8 mouse cellular contexts compared by ENCODE assay signal in genomic region chr2:119156681-119157572, GRCm38 (mm10). TPM values are rescaled to one million over a fixed set of nuclear protein-coding genes. Genes with fewer than 3 reads are reported as not detected.
DNase-seq lines count a peak whose midpoint lies in the region; ATAC-seq and TF ChIP-seq lines count a peak whose summit lies in the region.

Gene Rmdn3, minus strand, starts transcription at chr2:119157034.

- peak within 1 kb of the TSS; percentile 70 for H3K27ac ChIP-seq in heart, embryonic 11.5 days (ENCODE audit: low read depth, low read length)
- H3K27ac ChIP-seq in kidney, embryonic 16.5 days (ENCODE audit: low read length), result peak within 1 kb of the TSS; percentile 55; the same call in 1 of the 2 replicates
- H3K27ac ChIP-seq in liver, adult 2 months (replicated peaks; ENCODE audit: insufficient read depth, low read depth, low read length), result peak within 1 kb of the TSS; percentile 89

- H3K9me3 ChIP-seq in heart, embryonic 11.5 days (replicated peaks; ENCODE audit: control insufficient read depth, low read length), result no peaks in the 10 kb centered on the region
- H3K9me3 ChIP-seq in kidney, embryonic 16.5 days (ENCODE audit: low read length), result no peaks in the 10 kb centered on the region

- peaks cover 5% of the 10 kb centered on the region; the same call in 1 of the 2 replicates for H3K79me2 ChIP-seq in liver, adult 2 months (ENCODE audit: control insufficient read depth, insufficient read depth, low read length)
- H3K79me2 ChIP-seq in myocyte (ENCODE audit: control insufficient read depth, insufficient read depth), result peaks cover 15% of the 10 kb centered on the region

- H3K27me3 ChIP-seq in heart, embryonic 11.5 days (ENCODE audit: control insufficient read depth, insufficient read depth, low read length), result no peaks in the 10 kb centered on the region
- no peaks in the 10 kb centered on the region for H3K27me3 ChIP-seq in kidney, embryonic 16.5 days (ENCODE audit: insufficient read depth, low read length)
- H3K27me3 ChIP-seq in liver, adult 2 months (ENCODE audit: control insufficient read depth, insufficient read depth, low read length), result no peaks in the 10 kb centered on the region
- H3K27me3 ChIP-seq in myocyte (ENCODE audit: control insufficient read depth, insufficient read depth, insufficient read length), result no peaks in the 10 kb centered on the region
- H3K27me3 ChIP-seq in splenic B cell, adult 2 months (ENCODE audit: control insufficient read depth, insufficient read depth, low read length, poor library complexity, severe bottlenecking), result no peaks in the 10 kb centered on the region; the same call in 1 of the 2 replicates

- H3ac ChIP-seq in myocyte (ENCODE audit: control insufficient read depth, insufficient read length), result peak within 1 kb of the TSS; percentile 21

- TF ChIP-seq POLR2A in liver, adult 2 months (IDR thresholded peaks at IDR 0.05; ENCODE audit: extremely low read depth, insufficient read depth, low read length), result peak; percentile 72; the same call in 1 of the 2 replicates
- TF ChIP-seq POLR2A in myocyte (IDR thresholded peaks at IDR 0.05; ENCODE audit: insufficient read length, low read depth), result peak; percentile 80

- DNase-seq in B cell, adult 2 months, result peak; percentile 97
- peak; percentile 98 for DNase-seq in brain, adult 2 months (ENCODE audit: low read depth, low spot score)
- peak; percentile 87 for DNase-seq in liver, adult 2 months (ENCODE audit: extremely low read depth, low read depth, low spot score)
- peak; percentile 95 for DNase-seq in splenic B cell, adult 2 months (ENCODE audit: low read depth, low spot score)

- 1% methylated on average over 57 of the region's 57 CpGs for WGBS in heart, embryonic 11.5 days (ENCODE audit: insufficient replicate concordance)
- under 1% methylated on average over 54 of the region's 57 CpGs for WGBS in kidney, embryonic 16.5 days
- WGBS in liver, adult 2 months, result under 1% methylated on average over 57 of the region's 57 CpGs

- peak within 1 kb of the TSS; percentile 99 for H3K4me3 ChIP-seq in heart, embryonic 11.5 days (ENCODE audit: low read depth, low read length)
- H3K4me3 ChIP-seq in kidney, embryonic 16.5 days (ENCODE audit: low read length), result peak within 1 kb of the TSS; percentile 96
- peak within 1 kb of the TSS; percentile 68 for H3K4me3 ChIP-seq in liver, adult 2 months (ENCODE audit: insufficient read depth, low read depth, low read length)
- H3K4me3 ChIP-seq in myocyte, result peak within 1 kb of the TSS; percentile 68

- peaks cover 8% of the 10 kb centered on the region for H3K4me1 ChIP-seq in heart, embryonic 11.5 days (ENCODE audit: control insufficient read depth, insufficient read depth, low read length)
- H3K4me1 ChIP-seq in kidney, embryonic 16.5 days (ENCODE audit: insufficient read depth, low read length), result peaks cover 14% of the 10 kb centered on the region
- peaks cover 7% of the 10 kb centered on the region for H3K4me1 ChIP-seq in liver, adult 2 months (ENCODE audit: control insufficient read depth, insufficient read depth, low read length)

- ATAC-seq in erythroblast, adult 5-6 weeks (replicated peaks; ENCODE audit: low FRiP score, poor library complexity, severe bottlenecking), result peak; percentile 80
- ATAC-seq in heart, embryonic 11.5 days (replicated peaks; ENCODE audit: insufficient number of reproducible peaks, low FRiP score, low TSS enrichment), result peak; percentile 83
- ATAC-seq in kidney, embryonic 16.5 days (ENCODE audit: low FRiP score, low TSS enrichment), result peak; percentile 90

- no peak for TF ChIP-seq CTCF in liver, adult 2 months (IDR thresholded peaks at IDR 0.05; ENCODE audit: low read depth, low read length)

- peak within 1 kb of the TSS; percentile 94 for H3K9ac ChIP-seq in heart, embryonic 11.5 days (ENCODE audit: low read depth, low read length)
- peak within 1 kb of the TSS; percentile 91 for H3K9ac ChIP-seq in kidney, embryonic 16.5 days (replicated peaks; ENCODE audit: low read length)
- peak within 1 kb of the TSS; percentile 86 for H3K9ac ChIP-seq in liver, adult 2 months (ENCODE audit: low read depth, low read length)

- H3K4me2 ChIP-seq in heart, embryonic 11.5 days, result peak within 1 kb of the TSS; percentile 93
- H3K4me2 ChIP-seq in kidney, embryonic 16.5 days (replicated peaks; ENCODE audit: low read depth, low read length), result peak within 1 kb of the TSS; percentile 77
- H3K4me2 ChIP-seq in myocyte (ENCODE audit: low read depth), result peak within 1 kb of the TSS; percentile 87

- H3K36me3 ChIP-seq in heart, embryonic 11.5 days (ENCODE audit: control insufficient read depth, insufficient read depth, low read length), result peaks cover under 1% of the 10 kb centered on the region; the same call in 1 of the 2 replicates
- peaks cover 9% of the 10 kb centered on the region; the same call in 1 of the 2 replicates for H3K36me3 ChIP-seq in kidney, embryonic 16.5 days (ENCODE audit: insufficient read depth, low read length)
- H3K36me3 ChIP-seq in liver, adult 2 months (ENCODE audit: control insufficient read depth, insufficient read depth, low read length), result peaks cover 18% of the 10 kb centered on the region
- H3K36me3 ChIP-seq in myocyte (ENCODE audit: control insufficient read depth, insufficient read depth), result peaks cover 8% of the 10 kb centered on the region
- peaks cover 1% of the 10 kb centered on the region; the same call in 1 of the 2 replicates for H3K36me3 ChIP-seq in splenic B cell, adult 2 months (ENCODE audit: control insufficient read depth, insufficient read depth, low read length, poor library complexity, severe bottlenecking)

TF ChIP-seq in myocyte, 11 proteins besides CTCF, POLR2A, EP300 and RAD21:
- peak in 1 of 3 experiments; percentile 64 for TF ChIP-seq MYOG (IDR thresholded peaks at IDR 0.05; ENCODE audit: control insufficient read depth in 1 of 3, insufficient read depth in 1 of 3, insufficient read length in 2 of 3, low read depth in 2 of 3)
- TF ChIP-seq POLR2AphosphoS2 (IDR thresholded peaks at IDR 0.05; ENCODE audit: insufficient read length, low read depth), result peak; percentile 74
- TF ChIP-seq CEBPB (IDR thresholded peaks at IDR 0.05; ENCODE audit: insufficient read depth, poor library complexity, severe bottlenecking), result no peak
- peak; percentile 72 for TF ChIP-seq MAX (IDR thresholded peaks at IDR 0.05; ENCODE audit: low read depth)
- TF ChIP-seq SRF (IDR thresholded peaks at IDR 0.05; ENCODE audit: control insufficient read depth, insufficient read length, low read depth), result peak; percentile 83
- peak in 2 of 3 experiments; percentile 27 to 60 for TF ChIP-seq MYOD1 (IDR thresholded peaks at IDR 0.05; ENCODE audit: control insufficient read depth in 1 of 3, insufficient read length in 2 of 3, low read depth in 2 of 3)
- no peak for TF ChIP-seq REST (IDR thresholded peaks at IDR 0.05; ENCODE audit: insufficient read depth, insufficient read length)
- TF ChIP-seq USF1 (IDR thresholded peaks at IDR 0.05; ENCODE audit: low read depth), result peak; percentile 18
- no peak for TF ChIP-seq TCF3 (IDR thresholded peaks at IDR 0.05; ENCODE audit: insufficient read length, low read depth)
- no peak for TF ChIP-seq TCF12 (IDR thresholded peaks at IDR 0.05; ENCODE audit: insufficient read depth, poor library complexity, severe bottlenecking)
- TF ChIP-seq E2F4 (IDR thresholded peaks at IDR 0.05; ENCODE audit: insufficient read depth), result peak; percentile 10
TF ChIP-seq in myocyte: peak in this region for 7.

RNA-seq across cellular contexts. Expression of gene Rmdn3, which starts in this region (rescaled TPM):
- 17.8 and 21.7 TPM in 2 replicates for total RNA-seq in erythroblast, adult 5-6 weeks (2015; ENCODE audit: low replicate concordance)
- total RNA-seq in erythroblast, adult 5-6 weeks (2017; ENCODE audit: low replicate concordance), result 27.9 and 33.2 TPM in 2 replicates
- polyA plus RNA-seq in heart, embryonic 11.5 days (2014; fragmentation: Nextera tagmentation; extraction: Ambion mirVana), result 30.3 and 33.3 TPM in 2 replicates
- polyA plus RNA-seq in kidney, embryonic 16.5 days (2015; fragmentation: Nextera tagmentation; extraction: Ambion mirVana), result 46.4 and 47.0 TPM in 2 replicates
- total RNA-seq in liver, adult 2 months (2014; rRNA removed), result 47.7 and 63.6 TPM in 2 replicates
- 26.4 and 34.9 TPM in 2 replicates for polyA plus RNA-seq in liver, adult 2 months (2012; rRNA removed)
- 20.7 TPM for polyA plus RNA-seq in myocyte (2012; fragmentation: generic; extraction: Trizol)

Comparison
In these comparisons a context has a peak if more than half of its experiments do, and no peak if none do; other contexts are left out.
1. Peak in every context shown above with its lines: DNase-seq, ATAC-seq, H3K4me3 ChIP-seq and H3K27ac ChIP-seq.